Mouse (Mus musculus): ENCODE data around the gene Popdc2.

- TF ChIP-seq POLR2A (IDR thresholded peaks at IDR 0.05; ENCODE audit: insufficient read depth, low read depth, low read length): no peak
- no peak for TF ChIP-seq CTCF (IDR thresholded peaks at IDR 0.05; ENCODE audit: insufficient read depth, low read depth, low read length)
These were observed 8.0 kb downstream of the Popdc2 start for GRCm38 (mm10) chr16:38369992-38370484.
